Mouse (Mus musculus) hindbrain, postnatal 0 days (tissue): ENCODE measurements around the gene Map4. TPM values are rescaled to one million over a fixed set of nuclear protein-coding genes. Genes with fewer than 3 reads are reported as not detected.

Experiments used
- ATAC-seq: fragments of 200-750 bp; cut with Nextera tagmentation; 2 replicates; pipeline ENCODE4 v1.8.0; 2017; ENCODE audit warnings: mild to moderate bottlenecking, moderate TSS enrichment, moderate library complexity
- DNase-seq: peaks from one replicate; pipeline ENCODE4 v3.0.0-alpha.2; 2015; ENCODE audit warnings: low spot score
- H3K27ac ChIP-seq: fragments of 300-500 bp; sonication (generic); 2 replicates; pipeline ENCODE4 v1.5.1; 2014; ENCODE audit warnings: mild to moderate bottlenecking
- H3K27me3 ChIP-seq: fragments of 300-500 bp; sonication (generic); 2 replicates; pipeline ENCODE4 v1.6.1; 2014; ENCODE audit warnings: low read length, mixed read lengths; ENCODE audit not compliant: insufficient read depth
- H3K36me3 ChIP-seq: fragments of 300-500 bp; sonication (generic); 2 replicates; pipeline ENCODE4 v1.6.1; 2014; ENCODE audit warnings: low read length, mixed read lengths; ENCODE audit not compliant: insufficient read depth
- H3K4me1 ChIP-seq: fragments of 300-500 bp; sonication (generic); 2 replicates; pipeline ENCODE4 v1.6.1; 2014; ENCODE audit warnings: antibody characterized with exemption, low read length, mixed read lengths; ENCODE audit not compliant: insufficient read depth
- H3K4me2 ChIP-seq: fragments of 300-500 bp; sonication (generic); 2 replicates; pipeline ENCODE4 v1.6.1; 2014; ENCODE audit warnings: low read depth, mild to moderate bottlenecking, low read length, moderate library complexity, mixed read lengths
- H3K4me3 ChIP-seq: fragments of 300-500 bp; sonication (generic); 2 replicates; pipeline ENCODE4 v1.5.1; 2014; ENCODE audit warnings: low read length
- H3K9ac ChIP-seq: fragments of 300-500 bp; sonication (generic); replicated peaks from 2 replicates; pipeline ENCODE4 v1.6.1; 2014; ENCODE audit warnings: mild to moderate bottlenecking, low read length, moderate library complexity, mixed read lengths
- H3K9me3 ChIP-seq: fragments of 300-500 bp; sonication (generic); 2 replicates; pipeline ENCODE4 v1.6.1; 2016; ENCODE audit warnings: low read length, mixed read lengths
- CTCF ChIP-seq: IDR thresholded peaks from 2 replicates; pipeline ENCODE4 v1.5.1; 2016; ENCODE audit warnings: antibody characterized with exemption, control low read depth, low read depth
- WGBS: fragments of 180-500 bp; shearing (Covaris S2); extraction: QIAGEN DNeasy Blood & Tissue Kit; methylation state at CpG from one replicate; pipeline ENCODE4 v1.1.7; 2014; 5-methylcytosine and 5-hydroxymethylcytosine counted together
- polyA plus RNA-seq: library from polyadenylated mRNA; unstranded; fragments of >200 nt; fragmentation: Nextera tagmentation; extraction: Ambion mirVana; gene quantifications from 2 replicates; pipeline ENCODE4 v1.2.1, GENCODE M21; 2015
- total RNA-seq: library from RNA; depleted of rRNA; stranded (reverse); fragments of >200 nt; gene quantifications from 2 replicates; pipeline ENCODE4 v1.2.3, GENCODE M21; 2014

Map4 gene
- total and polyA plus RNA-seq, 2 experiments from 2014 or later: 207 to 254 TPM

DNA sequence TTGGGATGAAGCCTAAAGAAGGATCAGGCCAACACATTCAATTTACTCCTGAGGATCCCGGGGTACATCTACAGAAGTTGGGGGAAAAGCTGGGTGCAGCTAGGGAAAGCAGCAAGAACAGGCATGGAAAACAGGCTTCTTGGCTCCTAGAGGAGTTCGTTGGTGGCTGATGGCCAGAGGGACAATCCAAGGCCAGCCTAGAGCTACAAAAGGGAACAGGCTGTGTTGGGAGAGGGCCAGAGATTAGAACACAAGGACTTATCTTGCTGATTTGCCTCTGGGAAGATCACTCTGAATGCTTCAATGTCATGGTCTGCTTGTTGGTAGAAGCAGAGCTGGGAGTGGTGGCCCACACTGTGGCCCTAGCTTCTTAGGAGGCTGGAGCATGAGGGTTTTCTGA, 13.3 kb upstream of the Map4 start:
- H3K27me3 ChIP-seq: no peaks in the 10 kb centered on the region
- no peak overlapping the region for H3K4me3 ChIP-seq
- 71% methylated on average over 2 of the region's 2 CpGs for WGBS
- H3K4me1 ChIP-seq: no peaks in the 10 kb centered on the region
- no peak for ATAC-seq
- no peak overlapping the region for H3K4me2 ChIP-seq
- DNase-seq: no peak
- no peaks in the 10 kb centered on the region for H3K9me3 ChIP-seq
- no peak for TF ChIP-seq CTCF
- no peak overlapping the region for H3K27ac ChIP-seq
- H3K36me3 ChIP-seq: no peaks in the 10 kb centered on the region
- H3K9ac ChIP-seq: no peak overlapping the region

DNA sequence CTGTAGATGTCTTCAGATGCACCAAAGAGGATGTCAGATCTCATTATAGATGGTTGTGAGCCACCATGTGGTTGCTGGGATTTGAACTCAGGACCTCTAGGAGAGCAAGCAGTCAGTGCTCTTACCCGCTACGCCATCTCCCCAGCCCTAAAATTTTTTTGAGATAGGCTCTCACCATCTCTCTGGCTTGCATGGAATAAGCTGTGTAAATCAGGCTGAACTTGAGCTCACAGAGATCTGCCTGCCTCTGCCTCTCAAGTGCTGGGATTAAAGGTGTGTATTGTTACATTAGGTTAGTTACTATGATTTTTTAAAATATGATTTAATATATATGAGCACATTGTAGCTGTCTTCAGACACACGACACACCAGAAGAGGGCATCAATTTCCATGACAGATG, 2.1 kb upstream of the Map4 start:
- no peak for ATAC-seq
- no peak for DNase-seq
- Histone ChIP-seq H3K4me3 (no peak overlapping the region), H3K4me2 (no peak overlapping the region), H3K27me3 (no peaks in the 10 kb centered on the region), H3K4me1 (peaks cover 5% of the 10 kb centered on the region; the same call in 1 of the 2 replicates), H3K9ac (no peak overlapping the region), H3K9me3 (no peaks in the 10 kb centered on the region), H3K36me3 (no peaks in the 10 kb centered on the region), H3K27ac (no peak overlapping the region)
- 99% methylated on average over 3 of the region's 3 CpGs for WGBS
- TF ChIP-seq CTCF: no peak

- no peak for ATAC-seq
- Histone ChIP-seq H3K4me3 (no peak overlapping the region), H3K4me2 (no peak overlapping the region), H3K36me3 (no peaks in the 10 kb centered on the region), H3K27ac (no peak overlapping the region), H3K27me3 (no peaks in the 10 kb centered on the region), H3K9ac (no peak overlapping the region), H3K4me1 (peaks cover 5% of the 10 kb centered on the region; the same call in 1 of the 2 replicates), H3K9me3 (no peaks in the 10 kb centered on the region)
- no peak for TF ChIP-seq CTCF
- 94% methylated on average over 5 of the region's 5 CpGs for WGBS
- DNase-seq: no peak
Observed at GRCm38 (mm10) chr9:109930063-109930462, 1.2 kb upstream of the Map4 start.

DNA sequence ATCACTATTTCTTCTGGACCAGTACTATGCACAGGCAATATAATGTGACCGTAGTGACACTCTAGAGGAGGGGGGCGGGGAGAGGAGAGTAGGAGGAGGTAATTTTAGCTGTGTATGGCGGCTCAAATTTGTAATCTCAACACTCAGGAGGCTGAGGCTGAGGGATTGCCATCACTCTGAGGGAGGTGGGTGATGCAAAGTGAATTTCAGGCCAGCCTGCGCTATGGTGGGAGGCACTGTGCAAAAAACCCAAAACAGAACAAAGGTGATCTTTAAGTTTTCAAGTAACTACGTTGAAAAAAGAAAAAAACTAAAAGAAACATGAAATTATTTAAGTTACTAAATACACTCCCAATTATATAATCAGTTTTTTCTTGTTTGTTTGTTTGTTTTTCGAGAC, 508 bp upstream of the Map4 start:
- no peak for DNase-seq

DNA sequence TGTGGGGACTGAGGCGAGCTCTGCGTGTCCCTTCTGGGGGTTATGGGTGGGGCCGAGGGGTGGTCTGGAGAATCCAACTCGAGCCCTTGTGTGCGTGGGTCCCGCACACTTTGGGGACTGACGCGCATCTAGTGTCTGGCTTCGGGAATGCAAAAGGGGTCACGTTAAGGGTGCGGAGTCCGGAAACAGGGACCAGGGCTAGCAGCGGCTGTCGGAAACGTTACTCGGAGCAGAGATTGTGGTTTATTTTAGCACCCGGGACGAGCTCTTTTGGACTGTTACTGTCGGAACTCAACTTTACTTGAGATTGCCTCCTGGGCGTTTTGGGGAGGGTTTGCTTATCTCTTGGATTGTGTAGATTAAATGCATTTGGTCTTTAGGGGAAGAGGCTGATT, 1.1 kb downstream of the Map4 start:
- TF ChIP-seq CTCF: no peak
- Histone ChIP-seq H3K27ac (peak overlapping the region; percentile 92), H3K27me3 (no peaks in the 10 kb centered on the region), H3K9me3 (no peaks in the 10 kb centered on the region), H3K9ac (peak overlapping the region; percentile 78), H3K36me3 (no peaks in the 10 kb centered on the region), H3K4me1 (peaks cover 5% of the 10 kb centered on the region; the same call in 1 of the 2 replicates), H3K4me3 (peak overlapping the region; percentile 78), H3K4me2 (peak overlapping the region; percentile 61)
- peak; percentile 37 for DNase-seq
- no peak for ATAC-seq
- WGBS: under 1% methylated on average over 20 of the region's 20 CpGs

More for the DNA sequence above, 508 bp upstream of the Map4 start:
- peak overlapping the region; percentile 34 for H3K4me2 ChIP-seq
- peak overlapping the region; percentile 78 for H3K4me3 ChIP-seq
- H3K27me3 ChIP-seq: no peaks in the 10 kb centered on the region
- 77% methylated on average over 6 of the region's 6 CpGs for WGBS
- H3K4me1 ChIP-seq: peaks cover 5% of the 10 kb centered on the region; the same call in 1 of the 2 replicates
- TF ChIP-seq CTCF: no peak
- H3K36me3 ChIP-seq: no peaks in the 10 kb centered on the region
- peak overlapping the region; percentile 78; the same call in 1 of the 2 replicates for H3K9ac ChIP-seq
- H3K27ac ChIP-seq: peak overlapping the region; percentile 92
- H3K9me3 ChIP-seq: no peaks in the 10 kb centered on the region
- ATAC-seq: no peak

DNA sequence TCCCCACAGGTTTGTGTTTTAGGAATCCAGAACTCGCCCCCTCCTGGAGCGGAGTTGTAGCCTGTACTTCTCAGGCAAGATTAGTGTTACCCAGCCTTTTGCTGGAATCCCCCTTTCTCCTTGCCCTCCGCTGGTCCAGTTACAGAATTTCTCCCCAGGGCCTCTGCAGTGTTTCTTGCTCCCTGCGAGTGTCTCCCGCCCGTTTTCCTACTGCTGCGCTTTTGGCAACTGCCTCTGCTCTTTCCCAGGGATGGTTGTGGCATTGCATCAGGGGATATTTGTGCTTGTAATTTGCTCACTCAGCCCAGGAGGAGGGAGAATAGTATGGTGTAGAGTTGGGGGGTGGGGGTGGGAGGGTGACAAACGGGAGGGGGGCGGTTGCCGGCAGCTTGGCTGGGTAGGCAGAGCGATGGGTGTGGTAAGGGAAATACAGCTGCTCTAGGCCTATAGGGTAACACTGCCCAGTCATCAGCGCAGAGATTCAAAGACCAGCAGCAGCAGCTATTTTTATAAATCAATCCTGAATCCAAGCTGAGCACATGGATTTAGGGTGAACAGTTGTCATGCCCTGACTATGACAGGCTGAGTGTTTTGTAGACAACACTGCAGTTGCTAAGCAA, 1.6 kb downstream of the Map4 start:
- Histone ChIP-seq H3K9me3 (no peaks in the 10 kb centered on the region), H3K4me2 (peak overlapping the region; percentile 61), H3K36me3 (no peaks in the 10 kb centered on the region), H3K4me1 (peaks cover 5% of the 10 kb centered on the region; the same call in 1 of the 2 replicates), H3K27ac (peak overlapping the region; percentile 92), H3K9ac (peak overlapping the region; percentile 78), H3K27me3 (no peaks in the 10 kb centered on the region), H3K4me3 (peak overlapping the region; percentile 78)
- ATAC-seq (no peak), DNase-seq (peak; percentile 66)
- WGBS: under 1% methylated on average over 12 of the region's 12 CpGs
- peak; percentile 32; the same call in 1 of the 2 replicates for TF ChIP-seq CTCF

DNA sequence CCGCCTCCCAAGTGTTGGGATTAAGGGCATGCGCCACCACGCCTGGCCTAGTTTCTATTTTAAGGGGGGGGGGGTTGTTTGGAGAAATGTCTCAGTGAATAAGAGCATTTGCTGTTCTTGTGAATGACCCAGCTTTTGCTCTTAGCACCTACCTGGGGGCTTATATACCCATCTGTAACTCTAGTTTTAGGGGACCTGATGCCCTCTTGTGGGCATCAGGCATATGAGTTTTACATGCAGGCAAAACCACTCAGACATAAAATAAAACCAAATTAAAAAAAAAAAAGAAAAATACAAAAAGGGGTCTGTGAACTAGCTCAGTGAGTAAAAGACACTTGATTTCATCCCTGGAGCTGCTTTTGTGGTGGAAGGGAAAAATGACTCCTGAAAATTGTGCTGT, 8.1 kb downstream of the Map4 start:
- H3K27ac ChIP-seq: no peak overlapping the region
- no peaks in the 10 kb centered on the region for H3K27me3 ChIP-seq
- DNase-seq (no peak), ATAC-seq (no peak)
- no peak for TF ChIP-seq CTCF
- no peak overlapping the region for H3K4me2 ChIP-seq
- no peaks in the 10 kb centered on the region for H3K36me3 ChIP-seq
- H3K4me1 ChIP-seq: no peaks in the 10 kb centered on the region
- WGBS: 96% methylated on average over 3 of the region's 3 CpGs
- no peak overlapping the region for H3K9ac ChIP-seq
- H3K9me3 ChIP-seq: no peaks in the 10 kb centered on the region
- no peak overlapping the region for H3K4me3 ChIP-seq
